Mouse (Mus musculus): ENCODE measurements around the gene Gpr155.

Gene Gpr155

DNA sequence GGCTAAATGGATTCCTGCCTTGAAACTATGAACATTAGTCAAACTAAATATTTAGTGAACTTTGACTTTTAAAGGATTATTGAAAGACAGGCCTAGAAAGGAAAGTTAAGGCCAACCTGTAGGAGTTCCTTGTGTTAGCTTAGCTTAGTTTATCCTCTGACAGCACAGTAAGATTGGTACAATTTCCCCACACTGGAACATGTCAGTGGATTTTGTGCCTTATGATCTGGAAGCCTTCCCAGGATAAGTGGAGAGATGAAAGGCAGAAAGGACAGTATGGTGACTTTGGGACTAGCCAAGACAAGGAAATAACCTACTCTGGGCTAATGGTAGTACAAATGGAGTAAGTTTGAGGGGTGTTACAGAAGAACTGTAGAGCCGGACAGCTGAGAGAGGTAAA, 1.4 kb upstream of the Gpr155 start:
- in situ Hi-C loops (cut with MboI), result no loop called here

- in situ Hi-C loops (cut with MboI), result no loop called here
Measured at GRCm38 (mm10) chr2:73385641-73386355, 574 bp downstream of the Gpr155 start.

DNA sequence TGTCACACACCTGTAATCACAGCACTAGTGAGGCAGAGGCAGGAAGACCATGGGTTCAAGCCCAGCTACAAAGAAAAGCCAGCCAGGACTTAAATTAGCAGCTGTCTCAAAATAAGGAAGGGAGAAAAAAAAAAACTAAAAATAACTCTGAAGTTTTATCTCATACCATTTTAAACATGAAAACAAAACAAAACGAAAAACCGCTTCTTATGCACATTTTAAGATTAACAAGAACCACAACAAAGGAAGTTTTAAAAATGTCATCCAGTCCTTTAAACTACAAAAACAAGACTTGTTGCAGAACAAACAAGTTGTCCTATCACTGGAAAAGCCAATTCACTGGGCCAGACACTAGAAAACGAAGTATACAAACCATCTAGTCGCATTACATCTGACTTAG, 1.2 kb downstream of the Gpr155 start:
- in situ Hi-C loops (cut with MboI), result no loop called here

- in situ Hi-C loops (cut with MboI), result no loop called here
Measured at GRCm38 (mm10) chr2:73380298-73380975, 5.9 kb downstream of the Gpr155 start.

- in situ Hi-C loops (cut with MboI), result no loop called here
Measured at GRCm38 (mm10) chr2:73379656-73380055, 6.7 kb downstream of the Gpr155 start.

DNA sequence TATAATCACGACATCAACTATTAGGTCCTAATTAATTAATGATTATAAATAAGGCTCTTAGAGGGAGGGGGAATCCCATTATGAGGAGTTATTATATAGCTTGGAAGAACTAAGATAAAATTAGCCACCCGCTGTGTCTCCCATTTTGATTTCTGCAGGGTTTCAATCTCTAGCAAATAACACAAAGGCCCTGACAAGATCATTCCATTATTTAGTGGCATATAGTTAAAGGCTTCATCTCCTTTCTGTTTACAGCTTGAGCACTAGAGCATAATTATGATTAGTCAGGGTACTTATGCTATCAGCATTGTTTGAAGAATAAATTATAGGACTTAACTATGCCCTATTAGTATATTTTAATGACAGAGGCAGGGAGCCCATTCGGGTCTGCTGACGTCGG, 8.0 kb downstream of the Gpr155 start:
- in situ Hi-C loops (cut with MboI), result no loop called here

GRCm38 (mm10) chr2:73371530-73372335, 14.6 kb downstream of the Gpr155 start:
- in situ Hi-C loops (cut with MboI), result no loop called here

- in situ Hi-C loops (cut with MboI), result no loop called here
Measured at GRCm38 (mm10) chr2:73363448-73363847, 22.9 kb downstream of the Gpr155 start.

DNA sequence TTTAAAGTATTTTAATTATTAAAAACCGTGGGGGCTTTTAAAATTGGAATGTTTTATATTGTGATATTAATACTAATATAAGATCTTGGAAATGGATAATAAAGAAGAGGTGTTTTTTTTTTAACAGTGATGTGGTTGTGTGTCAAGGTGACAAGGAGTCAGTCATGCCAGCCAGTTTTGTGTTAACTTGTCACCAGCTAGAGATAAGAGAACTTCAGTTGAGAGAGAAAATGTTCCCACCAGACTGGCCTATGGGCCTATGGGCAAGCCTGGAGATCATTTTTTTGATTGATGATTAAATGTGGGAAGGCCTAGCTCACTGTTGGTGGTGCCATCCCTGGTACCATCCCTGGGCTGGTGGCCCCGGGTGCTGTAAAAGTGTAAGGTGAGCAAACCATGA, 25.8 kb downstream of the Gpr155 start:
- in situ Hi-C loops (cut with MboI), result no loop called here

DNA sequence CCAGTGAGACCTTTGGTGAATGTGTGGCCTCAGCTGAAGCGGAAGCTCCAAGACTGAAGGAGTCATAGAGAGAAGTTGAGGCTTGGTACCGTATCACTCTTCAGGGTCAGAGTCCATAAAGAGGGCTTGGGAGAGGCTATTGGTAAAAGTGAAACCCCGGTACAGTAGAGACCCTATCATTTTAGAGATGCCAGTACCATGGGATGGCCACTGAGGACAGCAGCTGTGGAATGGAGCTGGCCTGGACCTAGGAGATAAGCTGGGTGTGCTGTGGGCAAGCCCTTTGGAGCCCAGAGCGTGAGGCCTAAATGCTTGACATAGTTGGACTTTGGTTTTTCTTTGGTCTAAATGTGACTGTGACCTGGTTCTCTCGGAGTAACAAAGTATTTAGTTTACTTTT, 26.4 kb downstream of the Gpr155 start:
- in situ Hi-C loops (cut with MboI), result no loop called here

DNA sequence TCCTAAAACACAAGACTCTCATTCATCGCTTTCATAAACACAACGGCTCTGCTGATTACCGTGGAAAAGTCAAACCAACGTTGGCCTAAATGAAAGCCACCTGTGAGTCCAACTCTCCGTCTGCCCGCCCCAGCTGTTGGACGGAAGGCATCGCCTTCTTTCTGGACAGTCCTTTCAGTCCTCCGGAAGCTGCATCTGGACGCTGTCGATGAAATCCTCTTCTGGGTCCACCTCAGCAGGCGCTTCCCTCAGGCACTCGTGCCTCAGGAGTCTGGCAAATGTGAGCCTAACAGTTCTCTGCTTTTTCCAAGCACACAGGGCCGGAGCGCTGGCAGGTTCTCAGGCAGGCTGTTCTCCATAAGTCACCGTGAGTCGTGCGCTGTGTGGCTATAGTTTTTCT, 29.4 kb downstream of the Gpr155 start:
- in situ Hi-C loops (cut with MboI), result no loop called here

DNA sequence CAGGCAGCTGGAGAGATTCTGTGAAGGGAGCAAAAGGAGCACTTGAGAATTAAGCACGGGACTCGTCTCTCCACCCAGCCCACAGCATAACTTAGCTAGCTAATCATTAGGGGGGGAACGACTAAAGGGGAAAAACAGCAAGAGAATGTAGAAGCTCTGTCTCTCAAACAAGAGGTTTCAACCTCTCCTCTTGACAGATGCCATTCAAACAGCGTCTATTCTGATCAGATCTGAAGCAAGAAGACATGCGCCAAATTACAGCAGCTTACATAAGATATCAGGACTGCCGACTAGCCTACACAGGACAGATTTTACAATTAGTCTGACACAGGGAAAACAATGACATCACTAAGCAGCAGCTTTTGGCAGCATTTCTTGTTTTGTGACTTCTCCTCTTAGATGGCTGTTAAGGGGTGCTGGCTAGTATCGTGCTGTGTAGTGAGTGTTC, 34.4 kb downstream of the Gpr155 start:
- in situ Hi-C loops (cut with MboI), result no loop called here

DNA sequence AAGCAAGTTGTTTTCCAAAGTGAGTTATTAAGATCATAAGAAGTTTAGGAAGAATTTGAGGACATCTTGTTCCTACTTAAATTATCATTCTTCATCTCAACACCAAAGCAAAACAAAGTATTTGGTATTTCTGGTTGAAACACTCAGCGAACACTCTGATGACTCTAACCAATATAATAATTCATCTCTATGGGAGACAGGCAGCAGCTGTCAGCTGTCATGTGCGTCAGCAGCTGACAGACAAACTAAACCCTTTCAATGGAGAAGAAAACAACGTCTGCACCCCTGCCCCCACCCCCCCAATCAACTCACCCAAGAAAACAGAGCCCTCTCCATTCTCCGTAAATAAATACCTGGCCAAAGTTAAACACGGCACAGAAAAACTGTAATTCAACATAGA, 34.9 kb downstream of the Gpr155 start:
- in situ Hi-C loops (cut with MboI), result no loop called here

- in situ Hi-C loops (cut with MboI), result no loop called here
Measured at GRCm38 (mm10) chr2:73348221-73348620, 38.2 kb downstream of the Gpr155 start.

- in situ Hi-C loops (cut with MboI), result no loop called here
Measured at GRCm38 (mm10) chr2:73347766-73348165, 38.6 kb downstream of the Gpr155 start.

GRCm38 (mm10) chr2:73347136-73347535, 39.2 kb downstream of the Gpr155 start:
- in situ Hi-C loops (cut with MboI), result no loop called here

GRCm38 (mm10) chr2:73346345-73347086, 39.9 kb downstream of the Gpr155 start:
- in situ Hi-C loops (cut with MboI), result no loop called here

GRCm38 (mm10) chr2:73345204-73345603, 41.2 kb downstream of the Gpr155 start:
- in situ Hi-C loops (cut with MboI), result no loop called here

DNA sequence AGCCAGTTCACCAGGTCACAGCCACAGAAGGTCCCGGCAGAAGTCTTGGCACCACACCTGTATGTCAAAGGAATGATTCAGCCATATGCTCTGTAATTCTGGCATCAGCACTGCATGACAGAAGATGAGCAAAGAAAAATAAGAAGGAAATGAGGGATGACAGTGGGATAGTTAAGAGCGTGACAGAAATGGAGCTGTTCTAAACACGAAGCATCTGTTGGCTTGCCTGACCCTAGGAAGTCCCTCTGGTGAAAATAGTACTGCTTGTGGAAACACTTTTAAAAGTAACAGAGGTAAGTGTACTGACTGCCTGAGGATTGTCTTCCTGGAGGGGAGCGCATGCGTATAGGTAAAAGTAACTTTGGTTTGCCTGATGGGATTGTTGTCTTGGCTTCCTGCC, 42.7 kb downstream of the Gpr155 start:
- in situ Hi-C loops (cut with MboI), result no loop called here

DNA sequence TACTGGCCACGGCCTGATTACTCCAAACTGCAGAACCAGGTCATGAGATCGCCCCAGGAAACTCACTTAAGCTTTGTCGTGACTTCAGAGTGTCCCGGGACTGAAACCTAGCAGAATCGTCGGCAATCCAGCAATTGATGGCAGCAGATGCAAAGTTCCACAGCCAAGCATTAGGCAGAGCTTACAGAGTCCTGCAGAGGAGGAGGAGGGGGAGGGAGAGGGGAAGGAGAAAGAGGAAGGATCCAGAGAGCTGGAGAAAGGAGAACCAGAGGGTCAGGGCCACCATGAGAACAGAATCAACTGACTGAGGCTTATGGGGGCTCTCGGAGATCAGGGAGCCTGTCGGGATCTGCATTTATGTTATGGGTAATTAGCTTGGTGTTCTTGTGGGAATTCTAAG, 48.0 kb downstream of the Gpr155 start:
- in situ Hi-C loops (cut with MboI), result no loop called here

GRCm38 (mm10) chr2:73335949-73336348, 50.4 kb downstream of the Gpr155 start:
- in situ Hi-C loops (cut with MboI), result no loop called here

DNA sequence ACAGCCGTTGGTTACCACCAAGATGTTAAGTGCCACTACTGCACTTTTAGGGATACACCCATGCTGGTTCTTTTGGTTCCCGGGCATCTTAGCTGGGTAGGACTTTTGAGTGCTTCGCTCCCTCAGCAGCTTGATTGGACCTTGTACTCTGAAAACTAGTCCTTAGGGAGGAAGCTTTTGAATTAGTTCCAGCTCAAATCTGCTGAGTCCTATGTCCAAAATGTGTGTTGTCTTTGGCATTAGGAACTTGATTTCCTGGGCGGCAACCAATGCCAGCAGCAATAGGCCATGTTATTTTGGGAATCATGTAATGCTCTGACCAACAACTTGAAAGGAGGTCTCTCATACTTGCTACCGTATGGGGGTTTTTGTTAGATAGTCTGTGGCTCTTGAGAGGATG, 60.5 kb downstream of the Gpr155 start:
- in situ Hi-C loops (cut with MboI), result no loop called here
